Mouse (Mus musculus): ENCODE data around the gene Ugt8a.
A peak's percentile ranks its signal among the peaks of the same experiment; 100 is the strongest.

Ugt8a gene

DNA sequence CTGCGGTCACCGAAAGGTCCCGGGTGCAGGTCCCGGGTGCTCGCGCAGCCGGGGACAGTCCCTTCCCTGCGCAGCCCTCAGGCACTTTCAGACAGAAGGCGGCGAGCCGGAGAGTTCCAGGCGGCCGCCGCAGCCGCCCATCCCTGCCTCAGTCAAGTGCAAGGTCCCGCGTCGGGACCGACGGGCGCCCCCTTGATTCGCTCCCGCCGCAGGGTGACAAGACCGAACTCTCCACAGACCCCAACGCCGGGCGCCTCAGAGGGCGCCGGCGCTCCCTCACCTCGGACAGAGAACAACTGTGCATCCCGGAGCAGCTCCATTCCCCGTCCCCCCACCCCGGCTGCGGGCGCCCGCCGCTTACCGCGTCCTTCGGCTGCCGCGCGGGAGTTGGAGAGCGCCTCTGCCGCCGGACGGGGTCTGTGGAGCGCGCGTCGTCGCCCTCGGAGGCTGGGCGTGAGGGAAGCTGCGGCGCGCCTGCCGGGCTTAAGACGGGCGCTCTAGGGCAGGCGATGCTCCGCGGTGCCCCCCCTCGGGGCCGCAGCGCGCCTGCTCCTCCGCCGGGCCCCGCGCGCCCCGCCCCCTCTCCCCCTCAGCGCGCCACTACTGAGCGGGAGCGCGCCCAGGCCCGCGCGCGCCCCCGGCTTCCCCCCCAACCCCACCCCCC lies at the start of gene Ugt8a:
TSS of gene Ugt8a (minus strand) at position 528 of the 664 bp plus-strand sequence.
- DNase-seq = peak in 1 of 2 experiments; percentile 31

DNA sequence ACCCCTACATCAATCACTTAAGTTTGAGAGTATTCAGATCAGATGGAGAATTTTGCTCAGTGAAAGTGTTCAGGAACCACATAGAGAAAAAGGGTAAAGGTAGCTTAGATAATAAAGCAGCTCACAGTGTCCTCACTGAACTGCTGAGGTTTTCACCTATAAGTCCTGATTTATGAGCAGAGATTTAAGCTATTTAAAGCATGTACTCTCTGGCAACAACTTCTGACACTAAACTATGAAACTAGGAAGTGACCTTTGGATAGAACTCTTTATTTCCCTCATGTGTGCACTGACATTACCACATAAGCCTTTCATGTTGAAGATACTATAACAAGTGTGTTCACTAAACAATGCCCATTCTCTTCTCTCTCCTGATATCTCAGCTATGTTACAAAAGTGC lies 48.2 kb upstream of the Ugt8a start:
- DNase-seq = no peak

DNA sequence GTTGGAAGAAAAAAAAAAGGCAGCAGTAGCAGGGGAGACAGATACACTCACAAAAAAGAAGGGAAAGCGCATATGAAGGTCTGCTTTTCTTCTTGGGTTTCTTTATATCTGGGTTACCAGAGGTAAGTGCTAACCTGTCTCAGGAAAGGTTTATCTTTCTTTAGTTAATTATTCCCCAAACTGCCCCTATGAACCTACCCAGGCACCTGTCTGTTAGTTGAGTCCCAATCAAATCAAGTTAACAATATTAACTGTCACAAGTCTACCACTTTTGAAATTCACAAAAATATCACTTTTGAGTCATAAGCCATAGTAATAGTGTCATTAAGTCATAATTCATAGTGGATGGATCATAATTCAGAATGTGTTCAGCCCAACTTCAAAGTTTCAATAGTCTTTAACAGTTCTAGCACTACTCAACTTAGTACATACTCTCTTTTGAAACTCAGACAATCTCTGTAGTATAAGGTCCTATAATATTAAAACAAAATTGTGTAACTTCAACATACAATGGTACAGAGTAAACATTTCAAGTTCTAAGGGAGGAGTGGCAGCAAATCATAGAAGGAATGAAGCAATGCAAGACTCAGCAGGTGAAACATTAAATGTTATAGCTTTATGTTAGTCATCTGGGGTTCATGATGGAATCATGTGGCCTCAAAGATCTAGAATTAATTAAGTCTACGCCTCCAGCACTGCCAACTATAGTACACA lies 45.4 kb upstream of the Ugt8a start:
- no peak for DNase-seq

DNA sequence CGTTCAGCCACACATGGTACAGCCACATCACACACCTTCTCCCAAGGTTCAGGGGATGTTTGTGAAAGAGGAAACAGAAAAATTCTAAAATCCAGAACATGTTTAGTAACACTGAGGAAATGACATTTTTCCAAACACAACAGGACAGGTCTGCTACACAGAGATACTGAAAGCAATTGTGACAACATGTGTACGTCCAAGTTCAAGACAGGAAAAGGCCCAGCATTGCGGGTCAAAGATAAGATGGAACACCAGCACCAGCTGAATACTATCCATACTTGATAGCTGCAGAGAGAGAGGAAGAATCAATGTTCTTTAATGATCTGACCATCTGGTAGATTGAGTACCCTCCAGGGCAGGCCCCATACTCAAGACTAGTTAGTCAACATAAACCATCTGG lies 41.1 kb upstream of the Ugt8a start:
- no peak for DNase-seq

GRCm38 (mm10) chr3:125975899-125976298 lies 37.5 kb upstream of the Ugt8a start:
- no peak for DNase-seq

- DNase-seq = no peak
These were observed 31.0 kb upstream of the Ugt8a start for GRCm38 (mm10) chr3:125969458-125969857.

GRCm38 (mm10) chr3:125956196-125956885 lies 17.9 kb upstream of the Ugt8a start:
- DNase-seq = no peak

GRCm38 (mm10) chr3:125954881-125955280 lies 16.5 kb upstream of the Ugt8a start:
- DNase-seq = no peak

DNA sequence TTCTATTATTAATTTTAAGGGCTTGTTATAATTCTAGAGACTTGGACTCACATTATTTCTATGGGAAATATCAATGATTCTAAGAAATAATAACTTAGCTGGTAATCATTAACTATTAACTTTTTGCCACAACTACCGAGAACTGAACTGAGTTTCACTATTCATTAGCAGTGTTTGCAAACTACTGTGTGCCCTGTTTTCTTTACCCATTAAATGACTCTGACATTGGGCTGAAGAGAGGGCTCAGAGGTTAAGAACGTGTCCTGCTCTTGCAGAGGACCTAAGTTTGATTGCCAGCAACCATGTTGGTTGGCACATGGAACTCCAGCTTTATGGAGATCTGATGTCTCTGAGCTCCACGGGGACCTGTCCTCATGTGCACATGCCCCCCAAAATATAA lies 2.4 kb upstream of the Ugt8a start:
- no peak for DNase-seq

- peak in 1 of 2 experiments; percentile 28 for DNase-seq
These were observed 314 bp upstream of the Ugt8a start for GRCm38 (mm10) chr3:125938756-125939109.

GRCm38 (mm10) chr3:125937536-125938091 lies 805 bp downstream of the Ugt8a start:
- DNase-seq = no peak

GRCm38 (mm10) chr3:125935796-125936195 lies 2.6 kb downstream of the Ugt8a start:
- DNase-seq = no peak

- no peak for DNase-seq
These were observed 5.7 kb downstream of the Ugt8a start for GRCm38 (mm10) chr3:125932594-125933237.

- DNase-seq = no peak
These were observed 7.4 kb downstream of the Ugt8a start for GRCm38 (mm10) chr3:125931059-125931458.

DNA sequence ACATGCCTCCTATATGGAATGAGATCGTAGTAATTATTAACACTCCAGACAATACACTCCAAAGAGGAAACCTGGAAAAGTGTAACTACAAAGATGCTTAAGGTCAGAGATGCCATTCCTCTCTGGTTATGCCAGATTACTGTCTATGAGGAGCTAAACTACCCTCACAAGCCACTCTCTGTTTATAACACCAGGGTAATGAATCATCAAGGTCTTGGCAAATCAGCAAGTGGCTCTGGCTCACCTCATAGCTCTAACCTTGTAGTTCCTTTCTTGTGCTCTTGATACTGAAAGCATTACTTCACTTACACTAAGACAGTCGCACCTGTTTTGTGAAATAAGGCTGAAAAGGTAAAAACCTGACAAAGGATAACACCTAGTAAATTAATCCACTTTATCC lies 17.5 kb downstream of the Ugt8a start:
- DNase-seq = no peak

- DNase-seq = no peak
These were observed 39.4 kb downstream of the Ugt8a start for GRCm38 (mm10) chr3:125898976-125899375.

GRCm38 (mm10) chr3:125887109-125887508 lies 51.3 kb downstream of the Ugt8a start:
- no peak for DNase-seq

DNA sequence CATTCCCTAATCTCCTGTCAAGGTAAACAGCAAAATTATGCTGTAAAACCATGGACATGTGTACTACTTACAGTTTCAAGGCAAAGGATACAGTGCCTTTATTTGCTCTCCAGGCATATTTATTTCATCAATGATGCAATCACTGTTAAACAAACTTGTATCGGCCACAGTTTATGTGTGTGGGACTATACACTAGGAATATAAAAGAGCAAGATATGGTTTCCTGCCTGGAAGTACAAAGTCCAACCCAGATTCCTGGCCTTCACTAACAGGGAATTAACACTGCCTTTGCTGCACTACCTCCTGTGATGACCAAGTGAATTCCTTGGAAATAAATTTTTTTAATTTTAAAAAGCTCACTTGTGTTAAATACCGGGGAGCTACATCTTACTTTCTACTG lies 53.5 kb downstream of the Ugt8a start:
- no peak for DNase-seq

GRCm38 (mm10) chr3:125884423-125884822 lies 54.0 kb downstream of the Ugt8a start:
- no peak for DNase-seq

DNA sequence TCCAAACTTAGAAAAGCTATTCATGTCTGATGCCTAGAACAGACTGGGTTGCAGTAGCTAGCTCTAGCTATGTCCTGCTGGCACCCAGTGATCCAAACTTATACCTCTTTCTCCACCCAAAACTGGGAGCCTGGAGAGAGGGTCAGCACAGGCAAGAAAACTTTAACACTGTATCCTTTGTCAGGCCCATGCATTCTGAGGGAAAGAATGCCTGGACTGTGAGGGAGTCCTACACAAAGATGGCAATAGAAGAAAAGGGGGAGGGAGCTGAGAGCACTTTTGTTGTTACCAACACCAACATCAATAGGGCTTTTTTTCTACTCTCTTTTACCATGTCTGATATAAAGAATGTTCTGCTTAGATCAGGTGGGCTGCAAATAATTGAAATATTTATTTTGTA lies 55.4 kb downstream of the Ugt8a start:
- no peak for DNase-seq

DNA sequence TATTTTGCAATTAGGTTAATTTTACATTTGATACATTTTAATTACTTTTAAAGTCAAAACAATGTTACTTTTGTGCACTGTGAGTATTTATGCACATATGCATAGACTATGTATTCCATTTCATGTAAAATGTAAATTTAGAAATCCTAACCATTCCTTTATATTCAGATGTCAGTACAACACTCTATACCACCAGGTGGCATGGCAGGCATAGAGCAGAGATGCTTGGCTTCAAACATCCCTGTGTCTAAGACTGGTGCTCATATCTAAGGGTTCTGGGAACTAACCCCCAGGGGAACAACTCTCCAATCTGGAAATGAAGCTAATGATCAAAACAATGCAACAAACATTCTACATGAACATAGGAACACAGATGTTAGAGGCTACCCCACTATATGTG lies 56.6 kb downstream of the Ugt8a start:
- DNase-seq = no peak

GRCm38 (mm10) chr3:125874371-125874770 lies 64.0 kb downstream of the Ugt8a start:
- no peak for DNase-seq

DNA sequence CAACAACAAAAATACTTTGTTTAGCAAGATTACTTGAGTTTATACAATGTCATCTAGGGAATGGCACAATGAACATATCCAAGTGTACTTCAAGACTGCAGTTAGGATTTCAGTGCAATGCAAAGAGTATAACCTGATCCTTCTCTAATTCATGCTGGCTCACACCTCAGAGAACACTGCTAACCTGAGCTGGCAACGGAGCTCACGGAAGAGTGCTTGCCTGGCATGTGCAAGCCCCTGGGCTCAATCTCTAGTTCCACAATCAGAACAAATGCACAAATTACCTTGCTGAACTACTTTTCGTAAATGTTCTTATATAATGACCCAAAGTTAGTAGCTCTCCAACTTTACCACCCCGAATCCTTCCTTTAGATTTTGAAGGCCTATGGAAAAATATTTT lies 68.5 kb downstream of the Ugt8a start:
- DNase-seq = no peak

Measured in lung, postnatal 4 days (tissue).